Mouse (Mus musculus) CD4-positive naive resting alpha-beta T cell, adult 57 days (primary cell): Measurements from ENCODE around the gene Gm21060. TPM values are rescaled to one million over a fixed set of nuclear protein-coding genes. Genes with fewer than 3 reads are reported as not detected.

ENCODE experiments used
- total RNA-seq: library from RNA; stranded (reverse); gene quantifications from one replicate; pipeline ENCODE4 v1.2.4, GENCODE M21; 2023

The Gm21060 gene
- total RNA-seq = not detected

GRCm38 (mm10) chr19:61296969-61297368 lies at the start of gene Gm21060:
TSS of gene Gm21060 (minus strand) at chr19:61297069.

Other genes with a start within 250 kb of the Gm21060 start
- gene Zfp950, start 156.2 kb downstream of the Gm21060 start, total RNA-seq = 32.9 TPM
- not detected for gene Gm7102, start 120.8 kb downstream of the Gm21060 start, total RNA-seq
- not detected for gene Gm6020, start 113.2 kb downstream of the Gm21060 start, total RNA-seq
- gene Csf2ra, start 68.6 kb downstream of the Gm21060 start, total RNA-seq = 16.4 TPM